Mouse (Mus musculus): ENCODE data around the gene Rab40c.
"Not testable (repeated sequence)": the region's sequence is repeated elsewhere in the genome, so short reads cannot be mapped to it uniquely, and the experiment has no call there.

Gene Rab40c

GRCm38 (mm10) chr17:25875171-25876136, 44.1 kb downstream of the Rab40c start:
- DNase-seq (ENCODE audit: low spot score in 2 of 2), result peak; percentile 82 to 87

GRCm38 (mm10) chr17:25874721-25875170, 44.8 kb downstream of the Rab40c start, which contains the start of gene Mettl26:
Gene Mettl26, plus strand, starts transcription at chr17:25875074.
- DNase-seq (ENCODE audit: low spot score in 2 of 2), result peak; percentile 94 to 96

GRCm38 (mm10) chr17:25874148-25874720, 45.3 kb downstream of the Rab40c start:
- no peak for DNase-seq (ENCODE audit: low spot score in 2 of 2)

GRCm38 (mm10) chr17:25873405-25874147, 46.0 kb downstream of the Rab40c start:
- no peak for DNase-seq (ENCODE audit: low spot score in 2 of 2)

DNA sequence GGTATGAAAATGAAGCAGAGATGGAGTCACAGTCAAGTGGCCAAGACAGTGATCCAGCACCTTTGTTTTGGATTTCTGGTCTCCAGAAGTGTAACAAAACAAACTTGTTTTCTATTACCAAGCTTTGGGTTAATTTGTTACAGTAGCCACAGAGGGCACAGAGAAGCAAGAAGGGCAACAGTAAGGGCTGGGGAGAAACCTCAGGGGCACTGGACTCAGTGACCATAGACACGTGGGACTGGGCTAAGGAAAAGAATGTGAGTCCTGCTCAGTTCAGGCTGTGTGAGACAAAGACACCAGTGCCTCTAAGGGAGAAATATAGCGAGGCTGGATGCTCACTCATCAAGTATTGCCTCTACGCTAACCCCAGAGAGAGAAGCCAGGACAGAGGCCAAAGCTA, 46.9 kb downstream of the Rab40c start:
- DNase-seq (ENCODE audit: low spot score in 2 of 2), result no peak

GRCm38 (mm10) chr17:25871566-25871965, 48.0 kb downstream of the Rab40c start:
- DNase-seq (ENCODE audit: low spot score in 2 of 2), result not testable (repeated sequence)

DNA sequence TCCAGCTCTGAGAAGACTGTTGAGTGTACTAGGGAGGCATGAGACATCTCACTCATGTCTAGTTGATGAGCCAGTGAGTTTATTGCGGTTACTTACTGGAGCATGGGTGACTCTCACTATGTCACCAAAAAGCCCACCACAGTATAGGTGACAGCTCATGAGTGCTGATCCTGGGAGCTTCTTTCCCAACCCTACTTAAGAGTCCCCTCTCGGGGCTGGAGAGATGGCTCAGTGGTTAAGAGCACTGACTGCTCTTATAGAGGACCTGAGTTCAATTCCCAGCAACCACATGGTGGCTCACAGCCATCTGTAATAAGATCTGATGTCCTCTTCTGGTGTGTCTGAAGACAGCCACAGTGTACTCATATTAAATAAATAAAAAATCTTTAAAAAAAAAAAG, 49.6 kb downstream of the Rab40c start:
- DNase-seq (ENCODE audit: low spot score in 2 of 2), result no peak

- no peak for DNase-seq (ENCODE audit: low spot score in 2 of 2)
These were observed 50.0 kb downstream of the Rab40c start for GRCm38 (mm10) chr17:25869498-25869897.

- DNase-seq (ENCODE audit: low spot score in 2 of 2), result peak in 1 of 2 experiments; percentile 69
These were observed 50.8 kb downstream of the Rab40c start, which contains the start of gene Mcrip2 for GRCm38 (mm10) chr17:25868601-25869191. Gene Mcrip2, minus strand, starts transcription at chr17:25868764.

DNA sequence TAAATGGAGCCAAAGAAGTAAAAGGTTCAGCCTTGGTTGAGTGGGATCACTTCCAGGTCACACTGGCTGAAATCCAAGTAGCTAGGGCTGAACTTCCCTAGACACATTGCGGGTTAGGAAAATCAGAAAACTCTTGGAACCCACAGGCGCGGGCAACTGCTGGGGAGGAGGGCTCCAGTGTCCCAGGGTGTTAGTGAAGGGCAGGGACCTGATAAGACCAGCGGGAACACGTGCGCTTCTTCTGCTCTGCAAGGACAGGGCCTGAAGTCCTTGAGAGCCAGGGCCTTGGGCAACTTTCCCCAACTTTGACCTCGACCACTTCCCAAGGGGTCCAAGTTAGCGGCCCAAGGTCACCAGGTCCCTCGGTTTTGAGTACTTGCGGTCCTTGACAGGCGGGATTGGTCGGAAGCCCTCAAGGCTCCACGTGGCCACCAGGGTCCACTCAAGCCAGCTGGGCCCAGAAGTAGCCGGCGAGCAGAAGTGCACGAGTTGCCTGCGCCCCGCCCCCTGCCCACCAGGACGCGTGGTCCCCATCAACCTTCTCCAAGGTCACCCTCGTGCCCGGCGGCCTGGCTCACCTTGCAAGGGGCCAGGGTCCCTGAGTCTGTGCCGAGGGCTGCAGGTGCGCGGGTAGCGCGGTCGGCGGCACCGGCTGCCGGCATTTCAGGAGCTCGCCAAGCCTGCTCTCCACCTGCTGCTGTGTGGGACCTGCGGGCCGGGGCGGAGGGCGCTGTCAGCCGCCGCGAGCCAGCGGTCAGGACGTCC, 51.5 kb downstream of the Rab40c start:
- no peak for DNase-seq (ENCODE audit: low spot score in 2 of 2)

GRCm38 (mm10) chr17:25867509-25867835, 52.1 kb downstream of the Rab40c start:
- no peak for DNase-seq (ENCODE audit: low spot score in 2 of 2)

- DNase-seq (ENCODE audit: low spot score in 2 of 2), result no peak
These were observed 53.4 kb downstream of the Rab40c start for GRCm38 (mm10) chr17:25866172-25866571.

- no peak for DNase-seq (ENCODE audit: low spot score in 2 of 2)
These were observed 54.2 kb downstream of the Rab40c start for GRCm38 (mm10) chr17:25865288-25865687.

GRCm38 (mm10) chr17:25864311-25864710, 55.2 kb downstream of the Rab40c start:
- no peak for DNase-seq (ENCODE audit: low spot score in 2 of 2)

DNA sequence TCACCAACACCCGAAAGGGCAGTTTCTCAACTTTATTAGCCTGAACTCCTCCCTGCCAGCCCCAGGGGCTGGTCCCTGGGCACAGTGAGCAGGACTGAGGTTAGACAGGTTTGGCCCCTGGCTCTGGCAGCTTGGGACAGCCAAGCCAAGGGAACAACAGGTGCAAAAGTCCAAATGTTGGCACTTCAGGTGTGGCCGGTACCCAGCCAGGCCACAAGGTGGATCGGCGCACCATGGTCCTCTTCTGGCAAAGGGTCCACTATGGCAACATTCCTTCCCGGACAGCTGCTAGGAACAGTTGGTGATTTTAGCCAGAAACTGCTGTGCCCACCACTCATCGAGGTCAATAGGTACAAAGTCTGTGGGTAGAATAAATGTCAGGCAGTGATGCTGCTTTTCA, 55.8 kb downstream of the Rab40c start:
- no peak for DNase-seq (ENCODE audit: low spot score in 2 of 2)

GRCm38 (mm10) chr17:25861704-25862612, 57.6 kb downstream of the Rab40c start:
- no peak for DNase-seq (ENCODE audit: low spot score in 2 of 2)

DNA sequence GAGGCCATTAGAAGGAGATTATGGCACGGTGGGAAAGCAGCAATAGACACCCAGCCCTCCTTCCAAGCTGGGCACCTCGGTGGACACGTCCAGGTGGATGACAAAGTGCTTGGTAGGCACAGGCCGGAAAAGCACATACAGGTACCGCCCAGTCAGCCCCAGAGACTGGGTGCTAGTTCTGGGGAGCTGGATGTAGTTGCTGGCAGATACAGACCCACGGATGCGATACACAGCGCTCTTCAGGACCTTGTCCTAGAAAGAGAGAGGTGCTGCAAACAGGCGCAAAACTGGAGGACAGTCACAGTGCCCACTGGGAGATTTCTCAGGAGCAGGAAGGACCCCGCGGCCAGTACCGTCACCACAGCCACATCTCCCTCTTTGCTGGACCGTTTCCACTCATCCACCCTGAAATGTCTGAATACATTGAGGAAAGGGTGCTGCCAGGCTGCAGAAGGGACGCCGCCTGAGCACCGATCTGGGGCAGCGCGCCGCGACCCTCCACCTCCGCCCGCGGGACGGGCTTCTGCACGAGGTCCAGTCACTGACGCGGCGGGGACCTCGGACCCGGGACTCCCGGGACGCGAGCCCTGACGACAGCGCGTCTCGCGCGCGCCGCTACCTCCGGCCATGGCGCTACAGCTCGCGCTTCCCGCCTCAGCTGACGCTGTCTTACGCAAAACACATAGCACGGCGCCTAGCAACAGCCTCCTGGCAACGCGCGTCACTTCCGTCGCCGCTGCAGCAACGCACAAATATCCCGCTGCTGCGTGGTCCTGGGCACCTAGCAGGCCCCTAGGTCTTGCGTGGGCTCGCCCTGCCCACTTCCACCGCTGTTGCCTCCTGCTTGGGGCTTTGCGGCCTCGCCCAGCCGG, 58.5 kb downstream of the Rab40c start, which contains the start of gene Wdr90:
Gene Wdr90, minus strand, starts transcription at position 670 of the 872 bp plus-strand sequence.
- DNase-seq (ENCODE audit: low spot score in 2 of 2), result peak; percentile 80 to 88

GRCm38 (mm10) chr17:25860229-25860628, 59.3 kb downstream of the Rab40c start:
- no peak for DNase-seq (ENCODE audit: low spot score in 2 of 2)

DNA sequence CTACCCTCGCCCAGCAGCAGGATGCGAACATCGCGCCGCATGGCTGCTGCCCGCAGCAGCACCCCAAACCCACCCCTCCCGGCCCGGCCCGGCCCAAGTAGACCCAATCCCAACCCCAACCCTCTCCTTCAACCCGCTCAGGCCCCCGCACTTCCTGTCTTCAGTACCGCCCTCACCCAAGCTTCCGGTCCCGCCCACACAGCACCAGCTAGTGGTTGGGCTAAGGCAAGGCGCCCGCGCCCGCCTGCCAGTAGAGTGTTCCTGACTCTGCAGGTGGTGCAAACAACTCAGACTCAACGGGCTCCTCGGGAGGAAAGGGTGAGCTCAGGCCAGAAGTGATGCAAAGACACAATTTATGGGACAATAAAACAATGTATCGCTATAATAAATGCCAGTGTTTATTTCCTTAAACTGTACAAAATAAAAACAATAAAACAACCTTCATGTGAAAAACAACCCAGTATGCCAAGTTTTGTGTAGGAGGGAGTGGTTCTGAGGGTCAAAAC, 75.1 kb downstream of the Rab40c start, which contains the start of gene Rhot2:
Gene Rhot2, minus strand, starts transcription at position 456 of the 506 bp plus-strand sequence.
- peak; percentile 77 to 88 for DNase-seq (ENCODE audit: low spot score in 2 of 2)

All from cerebellum, postnatal 4 days (tissue).